Mouse (Mus musculus) ovary, postnatal 14 days (tissue): Measurements from ENCODE around the gene Prdm16.

ENCODE experiments used
- DNase-seq: peaks from one replicate; pipeline ENCODE4 v3.0.0; 2022; ENCODE audit warnings: low spot score

Gene Prdm16

DNA sequence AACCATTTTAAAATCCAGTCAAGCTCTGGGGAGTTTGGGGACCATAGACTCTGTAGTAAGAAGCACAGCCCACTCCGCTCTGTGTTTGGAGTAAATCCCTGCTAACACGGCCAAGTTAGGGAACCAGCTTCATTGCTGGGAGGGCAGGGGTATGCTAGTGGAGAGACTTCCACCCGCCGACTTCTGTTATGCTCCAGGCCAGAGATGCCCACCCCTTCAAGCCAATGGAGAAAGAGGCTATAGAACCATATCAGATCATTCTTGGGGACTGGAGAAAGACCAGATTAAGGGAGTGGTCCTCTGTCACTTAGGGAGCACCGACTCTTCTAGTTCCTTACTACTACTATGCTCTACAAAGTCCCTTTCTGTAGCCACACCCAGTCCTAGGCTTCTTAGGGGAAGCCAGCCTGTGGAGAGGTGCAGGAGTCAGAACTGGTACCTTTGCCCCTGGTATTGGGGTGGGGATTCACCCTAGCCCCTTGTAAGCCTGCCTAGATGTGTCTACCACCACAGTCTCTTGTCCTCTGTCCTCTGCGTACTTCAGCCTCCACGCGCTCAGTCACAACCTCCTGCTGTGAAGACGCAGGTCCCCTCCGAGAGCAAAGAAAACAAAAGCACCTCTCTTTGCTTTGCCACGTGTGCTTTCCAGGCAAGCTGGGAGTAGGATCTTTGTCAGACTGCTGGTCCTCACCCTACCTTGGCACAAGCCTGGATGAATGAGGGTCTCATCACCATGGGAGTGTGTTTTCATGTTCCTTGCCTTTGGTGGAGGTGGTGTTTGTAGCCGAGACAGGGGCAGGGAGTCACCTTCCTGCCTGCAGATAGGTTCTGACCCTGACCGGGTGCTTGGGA lies 3.1 kb upstream of the Prdm16 start:
- no peak for DNase-seq

DNA sequence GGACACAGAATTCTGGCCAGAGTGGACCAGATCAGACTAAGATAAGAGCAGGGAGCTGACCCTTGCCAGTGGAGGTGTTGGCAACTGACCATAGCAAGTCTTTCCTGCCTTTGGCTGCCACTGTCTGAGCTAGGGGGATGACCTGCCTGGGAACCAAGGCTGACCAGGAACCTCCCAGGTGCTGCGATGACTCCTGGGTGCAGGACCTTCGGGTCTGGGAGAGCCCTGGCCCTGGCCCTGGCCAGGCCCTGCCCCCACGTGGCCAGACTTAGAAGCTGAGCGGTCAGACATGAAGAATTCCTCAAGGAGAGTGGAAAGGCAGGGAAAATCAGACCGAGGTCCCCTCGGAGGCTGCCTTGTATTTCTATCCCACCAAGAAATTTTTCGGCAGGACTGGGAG lies 2.5 kb upstream of the Prdm16 start:
- no peak for DNase-seq

DNA sequence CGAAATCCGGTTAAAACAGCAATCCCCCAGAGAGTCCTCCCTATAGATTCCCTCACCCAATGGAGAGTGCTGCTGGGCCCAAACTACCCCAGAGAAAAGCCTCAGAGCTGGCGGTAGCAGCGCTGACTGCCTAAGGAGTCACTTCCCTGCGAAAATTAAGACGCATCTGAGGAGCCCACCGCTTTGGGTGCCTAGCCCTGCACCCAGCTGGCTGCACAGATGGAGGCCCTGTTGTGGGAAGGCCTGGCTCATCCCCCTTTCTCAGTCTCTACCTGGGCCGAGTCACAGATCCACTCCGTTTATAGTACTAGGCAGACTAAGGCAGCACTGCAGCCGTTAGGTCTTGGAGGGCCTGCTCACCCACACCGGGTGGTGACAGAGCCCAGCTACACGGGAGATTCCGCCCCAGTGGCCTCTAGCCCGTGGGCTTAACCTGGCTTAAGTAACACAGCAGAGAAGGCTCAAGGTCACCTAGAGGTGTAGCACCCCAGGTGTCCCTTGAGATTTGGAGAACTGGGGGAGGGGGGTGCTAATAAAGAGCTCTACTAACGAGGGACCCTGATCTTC lies 1.7 kb upstream of the Prdm16 start:
- no peak for DNase-seq

DNA sequence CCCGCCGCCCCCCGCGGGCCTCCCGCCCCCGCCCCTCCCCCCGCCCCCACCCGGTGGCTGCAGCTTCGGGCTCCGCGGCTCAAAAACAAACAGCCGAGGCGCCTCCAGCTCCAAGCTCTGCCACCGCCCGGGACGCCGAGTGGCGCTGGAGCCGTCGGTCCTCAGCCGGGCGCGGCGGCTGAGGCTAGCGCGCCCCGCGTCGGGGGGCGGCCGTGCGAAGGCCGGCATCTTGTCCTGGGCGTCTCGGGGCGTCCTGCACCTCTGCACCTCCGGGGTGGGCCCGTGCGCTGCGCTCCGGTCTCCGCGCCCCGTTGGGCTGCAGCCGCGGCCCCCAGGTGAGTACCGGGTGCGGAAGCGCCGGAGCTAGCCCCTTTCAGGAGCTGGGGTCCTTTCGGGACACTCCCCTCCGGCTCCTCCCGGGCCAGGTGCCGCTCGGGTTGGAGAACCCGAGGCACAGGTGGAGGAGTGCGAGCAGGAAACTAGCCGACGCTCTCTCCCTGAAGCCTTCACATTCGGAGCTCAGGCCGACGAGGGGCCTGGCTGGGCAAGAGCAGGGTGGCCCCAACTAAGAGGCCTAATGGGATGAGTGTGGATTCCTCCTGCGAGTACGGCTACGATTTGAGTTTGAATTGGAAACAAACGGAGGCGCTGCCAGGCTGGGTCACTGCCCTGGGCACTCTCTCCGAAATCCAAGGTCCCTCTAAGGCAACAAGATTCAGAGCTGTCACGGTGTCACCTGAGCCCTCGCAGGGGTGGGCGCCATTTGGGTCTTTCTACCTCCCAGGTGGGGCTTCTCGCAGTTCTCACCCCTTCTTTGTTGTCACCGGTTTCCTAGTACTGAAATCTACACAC lies 1.0 kb upstream of the Prdm16 start:
- no peak for DNase-seq

DNA sequence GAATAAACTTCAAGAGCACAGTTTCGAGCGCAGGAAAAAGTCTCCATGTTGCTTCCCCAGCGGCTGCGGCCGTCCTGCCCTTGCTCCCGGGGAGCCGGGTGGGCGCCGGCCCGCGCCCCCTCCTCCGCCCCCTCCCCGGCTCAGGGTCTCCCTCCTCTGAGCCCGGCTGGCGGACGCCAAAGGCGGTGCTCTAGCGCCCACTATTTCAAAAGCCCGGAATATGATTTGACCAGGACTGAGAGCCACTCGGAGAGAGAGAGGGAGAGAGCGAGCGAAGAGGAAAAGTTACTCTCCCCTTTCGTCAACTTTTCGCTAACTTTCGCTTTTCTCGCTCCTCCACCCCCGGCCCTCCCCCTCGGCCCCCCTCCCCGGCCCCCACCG lies 630 bp downstream of the Prdm16 start:
- peak; percentile 25 for DNase-seq

DNA sequence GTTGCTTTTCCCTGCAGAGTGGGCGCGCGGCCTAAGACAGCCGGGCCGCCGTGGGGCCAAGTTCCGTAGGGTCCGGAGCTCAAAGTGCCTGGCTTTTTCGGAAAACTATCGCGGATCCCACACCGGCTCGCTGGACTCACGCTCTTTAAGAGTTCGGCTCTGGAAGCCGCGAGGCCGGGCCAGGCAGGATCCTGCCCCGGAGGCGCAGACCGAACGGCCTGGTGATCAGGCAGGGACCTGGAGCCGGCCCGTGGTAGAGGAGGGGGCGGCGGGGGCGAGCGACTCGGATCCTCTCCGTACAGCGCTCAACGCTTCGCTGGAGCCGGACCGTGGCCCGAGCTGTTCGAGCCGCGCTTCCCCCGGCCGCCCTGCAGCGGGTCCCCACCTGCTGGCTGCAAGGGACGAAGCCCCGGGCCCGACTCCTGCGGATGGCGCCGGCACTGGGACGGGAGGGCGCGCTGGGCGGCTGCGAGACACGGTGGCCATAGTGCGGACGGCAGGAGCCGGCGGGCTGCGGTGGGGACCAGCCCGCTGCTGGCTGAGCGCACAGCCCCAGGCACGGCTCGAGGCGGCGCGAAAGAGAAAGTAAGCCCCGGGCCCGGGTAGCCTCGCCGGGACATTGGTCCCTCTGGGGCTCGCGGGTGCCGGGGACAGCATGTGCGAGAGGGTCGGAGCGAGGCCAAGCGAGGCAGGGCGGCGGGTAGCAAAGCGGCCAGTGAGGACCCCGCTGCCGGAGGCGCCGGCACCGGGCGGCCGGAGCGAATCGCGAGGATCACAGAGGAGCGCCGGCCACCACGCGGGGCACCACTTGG lies 1.2 kb downstream of the Prdm16 start:
- peak; percentile 34 for DNase-seq

DNA sequence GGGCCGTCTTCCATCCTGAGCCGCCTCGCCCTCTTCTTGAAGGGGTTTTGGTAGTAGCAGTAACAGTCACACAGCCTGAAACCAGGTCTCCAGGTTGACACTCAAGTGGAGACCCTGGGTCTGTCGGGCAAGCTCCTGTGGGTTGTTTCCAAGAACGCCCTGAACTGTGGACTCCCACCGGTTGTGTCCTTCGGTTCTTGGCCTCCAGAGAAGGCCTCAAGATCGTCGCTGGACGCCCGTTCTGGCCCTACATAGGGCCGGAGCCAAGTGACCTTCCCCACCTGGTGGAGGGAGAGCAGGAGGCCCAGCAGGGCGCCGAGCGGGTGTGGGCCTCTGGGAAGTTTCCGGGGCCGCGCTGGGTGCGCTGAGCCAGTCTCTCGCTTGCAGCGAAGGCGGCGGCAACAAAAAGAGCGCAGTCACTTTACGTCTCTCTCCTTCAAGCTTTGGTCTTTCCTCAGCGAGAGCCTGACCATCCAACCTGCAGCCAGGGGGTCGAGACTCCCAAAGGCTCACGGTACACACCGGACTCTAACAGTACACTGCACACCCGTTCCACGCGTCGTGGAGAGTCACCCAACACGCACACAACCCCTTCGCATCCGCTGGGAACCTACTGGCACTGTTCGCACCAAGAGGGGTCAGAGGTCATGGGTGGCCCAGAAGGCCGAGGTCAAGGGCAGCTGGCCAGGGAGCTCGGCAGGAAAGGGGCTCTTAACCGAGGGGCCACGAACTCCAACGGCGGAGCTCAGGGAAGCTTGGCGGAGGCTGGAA lies 2.0 kb downstream of the Prdm16 start:
- DNase-seq: no peak

DNA sequence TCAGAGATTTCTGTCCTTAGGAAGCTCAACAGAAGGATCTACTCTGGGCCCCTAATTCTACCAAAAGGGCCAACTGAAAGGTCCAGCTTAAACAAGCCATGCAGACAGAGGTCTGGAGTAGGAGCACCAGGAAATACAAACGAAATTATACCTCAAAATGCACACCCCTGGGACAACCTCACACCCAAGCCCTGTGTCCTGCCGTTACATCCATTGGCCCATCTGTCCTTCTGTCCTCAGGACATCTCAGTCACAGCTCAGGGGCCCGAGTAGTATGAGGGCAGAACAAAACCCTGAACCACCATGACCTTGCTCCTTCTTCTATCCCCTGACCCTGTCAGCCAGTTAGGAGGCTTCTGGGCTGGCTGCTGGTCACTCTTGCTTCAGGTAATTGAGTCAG lies 2.7 kb downstream of the Prdm16 start:
- no peak for DNase-seq

DNA sequence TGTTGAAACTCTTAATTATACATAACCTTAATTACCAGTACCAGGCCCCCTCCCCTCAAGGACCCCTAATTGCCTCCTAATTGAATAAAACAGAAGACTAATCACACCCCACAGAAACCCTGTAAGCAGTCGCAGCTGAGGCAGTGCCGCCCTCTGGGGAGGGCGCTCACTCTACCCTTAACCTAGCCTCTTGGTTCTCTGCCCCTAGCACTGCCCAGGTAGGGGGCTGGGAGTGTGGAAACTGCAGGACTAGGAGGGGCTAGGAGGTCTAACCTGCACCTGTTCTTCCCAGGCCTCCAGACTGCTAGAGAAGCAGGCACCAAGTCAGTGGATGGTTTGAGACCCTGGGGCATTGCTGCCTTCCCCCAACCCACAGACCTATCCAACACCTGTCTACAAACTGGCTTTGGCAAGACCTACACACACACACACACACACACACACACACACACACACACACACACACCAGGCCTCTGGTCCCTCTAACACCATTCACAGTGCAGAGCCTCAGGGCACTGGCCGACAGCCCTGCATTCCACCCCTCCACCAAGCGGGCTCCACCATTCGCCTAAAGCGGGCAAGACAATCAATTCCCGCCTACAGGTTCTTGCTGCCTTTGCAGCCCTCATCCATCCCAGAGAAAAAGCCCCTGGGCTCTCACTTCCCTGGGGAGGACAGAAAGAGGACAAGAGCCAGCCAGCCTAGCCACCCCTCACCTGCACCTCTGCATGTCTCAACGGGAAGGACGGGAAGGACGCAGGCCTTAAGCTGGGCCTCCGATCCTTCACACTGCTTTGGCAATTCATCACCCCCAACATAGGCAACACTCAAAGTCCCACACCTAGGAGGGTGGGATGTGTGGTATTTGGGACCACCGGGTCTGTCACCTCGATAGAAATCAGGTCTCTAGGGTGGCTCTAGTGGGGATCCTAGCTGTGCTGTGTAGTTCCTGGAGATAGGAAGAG lies 3.6 kb downstream of the Prdm16 start:
- no peak for DNase-seq

DNA sequence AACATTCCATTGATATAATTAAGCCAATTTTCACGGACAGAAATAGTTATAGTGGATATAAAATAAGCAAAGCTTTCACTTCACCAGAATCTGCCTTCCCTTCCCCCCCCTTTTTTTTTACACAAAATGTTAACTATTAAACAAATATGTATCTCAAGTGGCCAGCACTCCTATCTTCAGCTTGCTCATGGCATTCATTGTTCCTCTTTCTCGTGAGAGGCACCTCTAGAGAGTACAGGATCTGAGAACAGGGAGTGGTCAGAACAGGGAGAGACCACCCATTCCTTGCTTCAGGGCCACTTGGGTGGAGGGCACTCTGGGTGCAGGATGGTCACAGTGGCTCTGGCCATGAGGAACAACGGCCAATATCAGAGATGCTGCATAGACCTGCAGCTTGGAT lies 5.9 kb downstream of the Prdm16 start:
- DNase-seq: no peak

DNA sequence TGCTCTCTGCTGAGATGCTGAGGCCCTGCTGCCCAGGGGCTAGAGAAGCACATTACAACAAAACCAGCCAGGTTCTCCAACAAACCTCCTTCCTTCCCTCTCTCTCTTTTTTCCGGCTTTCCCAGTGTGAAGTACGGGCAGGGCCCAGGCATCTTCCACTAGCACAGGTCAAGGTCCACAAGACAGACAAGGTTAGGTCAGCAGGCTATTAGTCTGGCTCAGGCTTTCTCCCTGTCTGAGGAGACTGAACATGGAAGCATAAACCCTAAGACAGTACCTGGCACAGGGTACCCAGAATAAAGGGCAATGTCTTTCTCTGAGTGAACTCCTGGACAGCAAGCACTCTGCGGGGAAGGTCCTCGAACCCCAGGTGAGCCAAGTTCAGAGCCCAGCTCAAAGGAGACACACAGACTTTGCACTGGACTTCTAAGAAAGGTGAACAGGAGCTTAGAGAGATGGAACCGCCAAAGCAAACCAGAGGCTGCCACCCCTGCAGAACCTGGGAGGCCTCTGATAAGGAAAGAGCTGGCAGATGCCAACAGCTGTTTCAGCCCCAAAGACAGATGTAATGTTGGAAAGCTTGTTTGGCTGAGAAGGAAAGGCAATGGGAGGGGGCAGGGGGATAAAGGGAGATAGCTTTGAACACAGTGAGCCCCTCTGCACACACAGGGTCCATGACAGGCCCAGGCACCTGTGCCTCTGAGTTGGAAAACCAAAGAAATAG lies 9.1 kb downstream of the Prdm16 start:
- no peak for DNase-seq

DNA sequence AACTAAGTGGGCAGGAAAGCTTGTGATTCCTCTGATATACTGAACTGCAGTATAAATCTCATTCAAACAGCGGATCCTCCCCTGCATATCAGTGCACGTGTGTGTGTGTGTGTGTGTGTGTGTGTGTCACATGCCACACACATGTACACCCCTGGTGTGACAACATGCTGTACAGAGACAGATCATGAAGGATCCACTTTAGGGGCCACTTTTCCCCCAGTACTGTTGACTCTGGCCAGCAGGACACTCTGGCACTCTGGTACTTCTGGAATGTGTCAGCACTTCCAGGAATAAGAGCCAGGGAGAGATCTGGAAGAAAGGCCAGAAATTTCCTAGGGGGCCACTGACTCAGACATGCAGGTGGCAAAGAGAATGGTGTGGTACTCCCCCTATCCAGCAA lies 10.4 kb downstream of the Prdm16 start:
- DNase-seq: no peak

DNA sequence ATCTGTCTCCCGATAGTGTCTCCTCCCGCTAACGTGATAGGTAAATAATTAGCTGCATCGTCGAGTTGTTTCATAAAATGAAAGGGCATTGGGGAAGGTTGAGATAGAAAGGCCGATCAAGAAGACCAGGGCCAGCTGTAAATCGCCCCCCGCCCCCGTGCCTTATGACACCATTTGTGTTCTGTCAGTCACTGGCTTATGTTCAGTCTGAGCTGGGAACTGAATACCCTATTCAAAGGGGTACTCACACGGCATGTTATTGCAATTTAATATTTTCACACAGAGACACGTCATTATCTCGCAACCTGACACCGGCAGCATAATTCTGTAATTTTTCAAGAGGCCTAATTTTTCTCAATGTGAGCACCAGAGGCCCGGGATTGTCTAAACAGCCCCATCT lies 11.0 kb downstream of the Prdm16 start:
- no peak for DNase-seq

DNA sequence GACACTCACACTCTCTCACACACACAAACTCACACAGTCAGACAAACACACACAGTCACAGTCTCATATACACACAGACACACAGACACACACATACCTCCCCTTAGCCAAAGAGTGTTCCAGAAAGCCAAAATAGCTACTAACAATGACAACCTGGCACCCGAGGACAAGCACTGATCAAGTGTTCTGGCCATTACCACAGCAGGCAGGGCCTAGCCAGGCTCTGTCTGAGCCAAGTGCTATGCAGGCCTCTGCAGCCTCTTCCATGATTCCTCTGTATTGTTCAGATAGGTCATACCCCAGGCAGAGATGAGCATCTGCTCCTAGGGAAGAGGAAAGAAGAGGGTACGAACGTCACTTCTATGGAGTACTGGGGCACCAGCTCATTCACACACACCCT lies 13.4 kb downstream of the Prdm16 start:
- DNase-seq: no peak

DNA sequence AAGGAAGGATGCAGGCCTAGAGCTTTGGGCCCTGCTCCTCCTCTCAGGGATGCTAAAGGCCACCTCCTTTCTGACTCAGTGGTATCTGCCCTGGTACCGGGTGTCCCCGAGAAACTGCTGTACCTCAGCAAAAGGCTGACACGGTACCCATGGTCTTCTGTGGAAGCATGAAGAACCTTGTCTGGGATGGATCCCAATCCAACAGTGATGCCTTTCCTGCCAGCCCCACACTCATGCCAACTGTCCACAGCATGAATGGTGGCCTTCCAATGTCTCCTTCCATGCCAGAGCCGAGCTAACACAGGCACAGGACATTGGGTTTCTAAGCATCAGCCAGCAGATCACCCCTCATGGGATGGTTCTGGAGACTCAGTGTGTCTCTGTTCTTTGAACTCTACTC lies 14.2 kb downstream of the Prdm16 start:
- no peak for DNase-seq

DNA sequence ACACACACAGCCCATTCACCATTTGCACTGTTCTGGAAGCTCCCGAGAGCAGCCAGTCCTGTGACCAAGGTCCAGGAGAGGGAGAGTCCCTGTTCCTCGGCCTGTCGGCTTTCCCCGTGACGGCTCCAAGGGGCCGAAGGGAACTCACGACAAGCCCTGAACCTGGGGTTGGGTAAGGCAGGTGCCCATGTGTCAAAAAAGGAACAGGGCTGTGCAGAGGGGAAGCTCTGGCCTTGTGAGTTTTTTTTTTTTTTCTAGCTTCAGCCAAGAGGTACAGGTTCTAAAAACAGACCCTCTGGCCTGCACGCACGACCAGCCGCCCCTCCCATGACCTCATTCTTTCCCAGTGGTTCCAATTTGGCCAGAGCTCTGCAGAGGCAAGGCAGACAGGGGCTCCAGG lies 25.5 kb downstream of the Prdm16 start:
- no peak for DNase-seq

DNA sequence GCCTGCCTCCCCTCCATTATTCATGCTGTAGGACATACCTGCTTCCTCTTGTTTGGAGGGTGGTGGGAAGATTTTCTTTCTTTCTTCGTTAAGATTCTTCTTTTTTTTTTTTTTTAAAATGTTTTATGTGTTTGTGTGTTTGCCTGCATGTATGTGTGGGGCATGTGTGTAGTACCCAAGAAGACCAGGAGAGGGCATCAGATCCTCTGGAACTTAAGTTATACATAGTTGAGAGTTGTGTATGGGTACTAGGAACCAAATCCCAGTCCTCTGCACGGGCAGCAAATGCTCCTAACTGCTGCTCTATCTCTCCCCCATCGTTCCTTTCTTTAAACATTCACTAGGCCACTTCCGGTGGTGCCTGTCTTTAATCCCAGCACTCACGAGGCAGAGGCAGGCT lies 28.9 kb downstream of the Prdm16 start:
- DNase-seq: no peak

DNA sequence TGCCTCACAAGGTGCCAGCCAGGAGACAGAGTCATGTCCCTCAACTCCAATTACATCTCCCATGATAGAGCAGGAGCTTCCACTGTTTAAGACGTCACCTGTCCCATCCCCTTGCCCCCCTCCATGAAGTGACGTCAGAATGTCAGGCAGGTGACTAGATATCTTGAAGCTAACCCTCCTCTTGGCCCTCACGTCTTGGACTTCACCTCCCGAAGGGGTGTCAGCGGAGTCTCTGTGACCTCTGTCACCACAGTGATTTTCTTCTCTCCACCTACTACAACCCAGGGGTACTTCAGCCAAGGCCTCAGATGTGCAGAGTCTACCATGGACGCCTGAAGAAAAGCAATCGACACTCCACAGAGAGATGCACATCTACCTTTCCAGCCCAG lies 32.2 kb downstream of the Prdm16 start:
- no peak for DNase-seq

DNA sequence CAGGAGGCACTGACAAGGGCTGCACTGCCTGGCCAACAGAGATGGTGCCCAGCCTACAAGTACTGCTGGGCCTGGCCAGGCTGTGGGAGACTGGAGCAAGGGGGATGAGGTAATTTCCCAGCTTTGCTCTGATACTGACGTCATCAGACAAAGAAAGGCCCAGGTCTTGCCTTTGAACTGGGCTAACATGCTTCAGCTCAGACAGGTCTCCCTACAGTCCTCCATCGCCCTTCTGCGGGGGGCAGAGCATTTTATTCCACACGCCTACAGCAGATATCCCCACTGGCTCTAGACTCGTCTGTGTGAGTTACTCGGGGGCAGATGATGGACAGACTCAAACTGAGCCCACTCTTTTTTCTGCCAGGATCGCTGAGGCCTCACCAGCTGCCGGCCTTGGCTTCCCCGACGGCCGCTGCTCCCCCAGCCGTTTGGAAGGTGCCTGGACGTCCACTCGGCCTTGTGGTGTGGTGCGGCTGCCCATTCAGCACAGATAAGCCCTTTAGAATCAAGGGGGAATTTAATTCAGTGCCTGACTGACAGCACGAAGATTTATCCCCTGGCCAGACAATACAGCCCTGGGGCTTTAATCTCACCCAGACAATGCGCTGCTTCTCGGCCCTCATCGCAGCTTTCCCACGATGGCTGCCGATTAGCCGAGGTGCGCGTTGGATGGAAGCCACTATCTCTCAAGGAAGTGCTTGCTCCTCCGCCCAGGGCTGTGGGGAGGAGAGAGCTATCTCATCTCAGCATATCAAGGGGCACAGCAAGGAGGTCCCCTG lies 32.8 kb downstream of the Prdm16 start:
- no peak for DNase-seq
